Mouse (Mus musculus): ENCODE measurements around the gene Mcam.

DNA sequence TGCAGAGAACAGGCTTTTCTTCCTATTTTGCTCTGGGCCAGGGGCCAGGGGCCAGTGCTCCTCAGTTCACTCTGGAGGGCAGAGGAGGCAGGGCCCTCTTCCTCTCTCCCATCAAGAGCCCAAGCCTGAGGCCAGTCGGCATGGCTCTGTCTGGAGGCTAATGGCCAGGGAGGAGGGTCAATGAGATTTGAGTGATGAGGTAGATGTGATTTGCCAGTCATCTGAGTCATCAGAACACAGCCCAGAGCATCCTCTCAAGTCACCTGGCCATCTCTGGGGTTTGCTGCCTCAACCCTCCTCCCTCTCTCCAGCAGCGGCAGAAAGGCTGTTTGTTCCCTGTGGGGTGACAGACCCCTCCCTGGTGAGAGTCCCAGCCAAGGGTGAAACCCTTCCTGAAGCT is 982 bp upstream of the Mcam start:
- no peak for TF ChIP-seq CTCF (IDR thresholded peaks at IDR 0.05; ENCODE audit: borderline replicate concordance, control insufficient read depth, extremely low read depth, insufficient read depth, low read length, poor library complexity)
- TF ChIP-seq POLR2A (IDR thresholded peaks at IDR 0.05; ENCODE audit: control insufficient read depth, extremely low read depth, insufficient read depth, low read length, poor library complexity): no peak
